Mouse (Mus musculus) liver, embryonic 16.5 days (tissue): Measurements from ENCODE around the gene Olfr983. TPM values are rescaled to one million over a fixed set of nuclear protein-coding genes. Genes with fewer than 3 reads are reported as not detected.

Experiments used
- ATAC-seq: fragments of 200-750 bp; cut with Nextera tagmentation; 2 replicates; pipeline ENCODE4 v1.8.0; 2017; ENCODE audit warnings: low read depth, mild to moderate bottlenecking, moderate number of reproducible peaks, moderate library complexity
- H3K27ac ChIP-seq: fragments of 300-500 bp; sonication (generic); 2 replicates; pipeline ENCODE4 v1.5.1; 2014; ENCODE audit warnings: mild to moderate bottlenecking, low read length
- H3K27me3 ChIP-seq: fragments of 300-500 bp; sonication (generic); 2 replicates; pipeline ENCODE4 v1.6.1; 2014; ENCODE audit warnings: low read depth, low read length, mixed read lengths; ENCODE audit not compliant: control insufficient read depth, insufficient read depth
- H3K36me3 ChIP-seq: fragments of 300-500 bp; sonication (generic); 2 replicates; pipeline ENCODE4 v1.6.1; 2014; ENCODE audit warnings: mild to moderate bottlenecking; ENCODE audit not compliant: control insufficient read depth, insufficient read depth
- H3K4me1 ChIP-seq: fragments of 300-500 bp; sonication (generic); 2 replicates; pipeline ENCODE4 v1.6.1; 2014; ENCODE audit warnings: low read depth, low read length, mixed read lengths; ENCODE audit not compliant: control insufficient read depth
- H3K4me2 ChIP-seq: fragments of 300-500 bp; sonication (generic); 2 replicates; pipeline ENCODE4 v1.6.1; 2014; ENCODE audit warnings: low read depth, low read length, mixed read lengths
- H3K4me3 ChIP-seq: fragments of 300-500 bp; sonication (generic); 2 replicates; pipeline ENCODE4 v1.5.1; 2014; ENCODE audit warnings: low read depth, mild to moderate bottlenecking, low read length
- H3K9ac ChIP-seq: fragments of 300-500 bp; sonication (generic); 2 replicates; pipeline ENCODE4 v1.6.1; 2014; ENCODE audit warnings: low read depth, low read length
- H3K9me3 ChIP-seq: fragments of 300-500 bp; sonication (generic); replicated peaks from 2 replicates; pipeline ENCODE4 v1.6.1; 2016; ENCODE audit warnings: low read length; ENCODE audit not compliant: control insufficient read depth
- WGBS: fragments of 180-500 bp; shearing (Covaris S2); extraction: QIAGEN DNeasy Blood & Tissue Kit; methylation state at CpG from one replicate; pipeline ENCODE4 v1.1.7; 2014; ENCODE audit not compliant: insufficient replicate concordance; 5-methylcytosine and 5-hydroxymethylcytosine counted together
- polyA plus RNA-seq: library from polyadenylated mRNA; unstranded; fragments of >200 nt; fragmentation: Nextera tagmentation; extraction: Ambion mirVana; gene quantifications from 2 replicates; pipeline ENCODE4 v1.2.1, GENCODE M21; 2015

Olfr983 gene
- polyA plus RNA-seq = not detected in 2 replicates

DNA sequence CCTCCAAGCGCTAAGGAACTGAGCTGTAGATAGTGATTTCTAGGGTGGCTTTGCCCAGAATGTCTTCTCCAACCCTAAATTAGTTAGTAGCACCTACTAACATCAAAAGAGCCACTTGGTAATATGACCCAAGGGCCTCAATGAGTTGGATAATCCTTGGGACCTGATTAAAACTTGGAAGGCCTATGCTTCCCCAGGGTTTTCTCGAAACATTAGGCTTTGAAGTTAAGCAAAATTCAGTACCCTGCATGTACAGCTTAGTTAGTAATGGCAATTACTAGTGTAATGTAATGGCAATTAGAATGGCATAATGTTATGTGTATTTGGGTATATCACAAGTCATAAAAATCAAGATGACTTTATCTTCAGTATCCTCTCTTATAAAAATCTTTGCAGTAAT, at the start of gene Olfr983:
Gene Olfr983, minus strand, starts transcription at position 101 of the 400 bp plus-strand sequence.
- no peak within 1 kb of the TSS for H3K4me3 ChIP-seq
- ATAC-seq = no peak
- H3K9ac ChIP-seq = no peak within 1 kb of the TSS
- WGBS = 65% methylated on average over 2 of the region's 2 CpGs
- H3K27me3 ChIP-seq = no peaks in the 10 kb centered on the region
- no peak within 1 kb of the TSS for H3K27ac ChIP-seq
- no peaks in the 10 kb centered on the region for H3K9me3 ChIP-seq
- no peaks in the 10 kb centered on the region for H3K4me1 ChIP-seq
- H3K4me2 ChIP-seq = no peak within 1 kb of the TSS
- H3K36me3 ChIP-seq = no peaks in the 10 kb centered on the region

DNA sequence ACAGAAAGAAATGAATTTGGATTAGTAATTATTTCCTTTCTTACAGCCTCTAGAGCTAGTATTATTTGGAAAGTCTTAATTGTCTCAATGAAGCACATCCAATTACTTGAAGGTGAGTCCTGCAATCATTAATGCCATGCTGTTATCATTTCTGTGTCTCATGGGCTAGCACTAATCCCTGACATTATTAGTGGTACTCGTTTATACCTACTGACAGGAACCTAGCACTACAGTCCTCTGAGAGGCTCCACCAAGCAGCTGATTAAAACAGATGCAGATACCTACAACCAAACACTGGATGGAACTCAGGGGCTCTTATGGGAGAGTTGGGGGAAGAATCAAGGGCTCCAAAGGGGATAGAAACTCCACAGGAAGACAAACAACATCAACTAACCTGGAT, 48.1 kb upstream of the Olfr983 start:
- no peaks in the 10 kb centered on the region for H3K4me1 ChIP-seq
- no peaks in the 10 kb centered on the region for H3K9me3 ChIP-seq
- H3K27me3 ChIP-seq = no peaks in the 10 kb centered on the region
- no peak overlapping the region for H3K4me2 ChIP-seq
- H3K27ac ChIP-seq = no peak overlapping the region
- no peak overlapping the region for H3K4me3 ChIP-seq
- WGBS = 25% methylated on average over 1 of the region's 1 CpGs
- H3K9ac ChIP-seq = no peak overlapping the region
- ATAC-seq = no peak
- H3K36me3 ChIP-seq = no peaks in the 10 kb centered on the region

DNA sequence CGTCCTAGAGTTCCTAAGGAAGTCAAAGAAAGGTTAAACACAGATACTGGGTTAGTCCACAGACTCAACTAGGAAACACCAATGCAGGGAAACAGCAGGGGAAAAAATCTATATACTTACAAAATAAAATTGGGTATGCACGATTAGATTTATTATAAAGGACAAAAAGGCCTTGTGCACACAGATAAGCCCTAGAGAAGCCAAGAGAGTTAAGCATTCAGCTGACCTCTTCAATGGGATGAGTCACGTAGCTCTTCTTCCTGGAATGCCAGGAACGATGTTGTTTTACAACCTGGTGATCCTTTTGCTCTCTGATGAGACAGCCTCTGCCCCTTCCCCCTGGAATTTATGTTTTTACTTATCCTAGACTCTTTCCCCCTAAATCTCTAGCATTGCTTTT, 46.1 kb upstream of the Olfr983 start:
- no peak overlapping the region for H3K9ac ChIP-seq
- 44% methylated on average over 4 of the region's 4 CpGs for WGBS
- no peaks in the 10 kb centered on the region for H3K4me1 ChIP-seq
- H3K4me3 ChIP-seq = no peak overlapping the region
- no peaks in the 10 kb centered on the region for H3K9me3 ChIP-seq
- H3K27me3 ChIP-seq = no peaks in the 10 kb centered on the region
- no peaks in the 10 kb centered on the region for H3K36me3 ChIP-seq
- no peak overlapping the region for H3K4me2 ChIP-seq
- no peak for ATAC-seq
- no peak overlapping the region for H3K27ac ChIP-seq

DNA sequence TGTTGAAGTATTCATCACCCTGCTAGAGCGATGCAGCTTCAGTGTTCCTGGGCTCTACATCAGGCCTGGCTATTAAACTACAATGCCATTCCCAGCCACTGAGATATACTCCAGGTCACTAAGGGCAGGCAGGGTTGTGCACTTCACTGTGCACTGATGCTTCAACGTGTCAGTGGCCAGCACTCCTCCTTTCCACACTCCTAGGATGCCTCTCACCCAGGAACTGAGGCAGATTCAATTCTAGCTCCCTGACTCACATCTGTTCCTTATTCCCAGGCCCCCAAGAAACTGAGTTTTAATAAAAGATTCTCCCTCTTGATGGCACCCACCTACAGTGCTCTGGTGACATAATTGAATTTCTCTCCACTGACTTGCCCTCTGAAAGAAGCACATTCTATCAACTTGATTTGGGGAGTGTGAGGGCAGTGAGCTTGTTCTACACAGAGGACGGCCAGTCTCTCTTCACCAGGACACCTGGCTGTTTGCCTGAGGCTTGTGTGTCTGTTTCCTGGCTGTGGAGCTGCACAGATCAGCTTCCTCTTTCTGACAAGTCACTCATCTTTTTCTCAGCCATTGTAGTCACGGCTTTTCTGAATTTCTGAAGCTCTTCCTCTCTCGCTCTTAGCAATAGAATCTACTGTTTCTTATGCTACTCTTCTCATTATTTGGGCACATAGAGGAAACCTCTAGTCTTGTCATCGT, 43.7 kb upstream of the Olfr983 start:
- Histone ChIP-seq H3K27me3 (no peaks in the 10 kb centered on the region), H3K4me1 (no peaks in the 10 kb centered on the region), H3K36me3 (no peaks in the 10 kb centered on the region), H3K27ac (no peak overlapping the region), H3K9ac (no peak overlapping the region), H3K4me2 (no peak overlapping the region), H3K9me3 (no peaks in the 10 kb centered on the region), H3K4me3 (no peak overlapping the region)
- WGBS = 38% methylated on average over 6 of the region's 6 CpGs
- ATAC-seq = no peak

DNA sequence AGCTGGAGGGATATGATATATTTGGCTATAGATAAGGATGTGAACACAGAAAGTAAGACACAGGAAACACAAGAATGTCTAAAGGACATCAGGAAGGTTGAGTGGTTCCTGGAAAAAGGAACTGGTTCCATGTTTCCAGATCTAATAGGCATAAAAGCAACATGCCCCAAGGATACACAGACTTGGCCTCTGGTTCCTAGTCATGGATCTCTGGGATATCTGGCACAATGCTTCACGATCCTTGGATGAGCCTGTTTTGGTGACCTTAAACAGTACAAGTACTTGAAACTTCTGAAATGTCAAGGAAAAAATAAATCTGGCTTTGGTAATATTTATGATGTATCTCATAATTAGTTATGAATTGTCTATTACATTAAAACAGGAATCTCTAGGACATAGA, 37.2 kb upstream of the Olfr983 start:
- no peaks in the 10 kb centered on the region for H3K36me3 ChIP-seq
- H3K9ac ChIP-seq = no peak overlapping the region
- no peaks in the 10 kb centered on the region for H3K27me3 ChIP-seq
- ATAC-seq = no peak
- 58% methylated on average over 1 of the region's 1 CpGs for WGBS
- H3K4me2 ChIP-seq = no peak overlapping the region
- no peak overlapping the region for H3K4me3 ChIP-seq
- no peaks in the 10 kb centered on the region for H3K9me3 ChIP-seq
- no peak overlapping the region for H3K27ac ChIP-seq
- no peaks in the 10 kb centered on the region for H3K4me1 ChIP-seq

DNA sequence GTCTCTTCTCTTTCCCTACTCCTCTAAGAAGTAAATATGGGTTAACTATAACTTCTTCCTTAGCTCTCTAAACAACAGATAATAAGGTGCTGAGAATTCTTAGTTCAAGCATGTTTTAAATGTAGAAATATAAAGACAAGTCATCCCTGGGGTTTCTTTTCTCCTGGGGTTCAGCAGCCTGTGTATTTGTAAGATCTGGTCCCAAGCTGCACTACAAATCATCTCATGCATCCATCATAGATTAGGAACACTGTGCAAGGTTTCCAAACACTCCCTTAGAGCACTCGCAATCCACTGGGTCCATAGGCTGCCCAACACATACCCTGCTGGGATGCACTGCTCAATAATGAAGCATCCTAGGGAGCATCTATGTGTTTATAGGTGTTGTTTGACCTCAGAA, 36.7 kb upstream of the Olfr983 start, which contains the start of gene Olfr985:
Gene Olfr985, minus strand, starts transcription at position 101 of the 400 bp plus-strand sequence.
- Histone ChIP-seq H3K27ac (no peak within 1 kb of the TSS), H3K36me3 (no peaks in the 10 kb centered on the region), H3K9ac (no peak within 1 kb of the TSS), H3K4me3 (no peak within 1 kb of the TSS), H3K27me3 (no peaks in the 10 kb centered on the region), H3K4me2 (no peak within 1 kb of the TSS), H3K9me3 (no peaks in the 10 kb centered on the region), H3K4me1 (no peaks in the 10 kb centered on the region)
- ATAC-seq = no peak
- WGBS = 48% methylated on average over 1 of the region's 1 CpGs

DNA sequence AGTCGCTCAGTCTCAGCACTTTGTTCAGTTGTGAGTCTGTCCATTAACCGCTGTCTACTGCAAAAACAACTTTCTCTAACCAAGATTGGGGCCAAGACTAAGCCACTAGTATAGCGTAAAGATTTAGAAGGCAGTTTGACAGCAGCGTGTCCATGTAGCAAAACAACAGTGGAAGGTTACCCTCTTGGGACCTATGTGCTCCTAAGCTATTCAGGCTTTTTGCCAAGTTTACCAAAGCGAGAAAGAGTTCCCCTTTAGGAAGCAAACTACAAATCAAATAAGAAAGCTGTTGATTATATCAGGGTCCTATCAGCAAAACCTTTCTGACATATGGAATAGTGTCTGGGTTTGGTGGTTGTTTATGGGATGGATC, 23.9 kb upstream of the Olfr983 start:
- H3K36me3 ChIP-seq = no peaks in the 10 kb centered on the region
- no peaks in the 10 kb centered on the region for H3K4me1 ChIP-seq
- 57% methylated on average over 5 of the region's 5 CpGs for WGBS
- H3K27ac ChIP-seq = no peak overlapping the region
- no peak overlapping the region for H3K4me2 ChIP-seq
- ATAC-seq = no peak
- H3K4me3 ChIP-seq = no peak overlapping the region
- H3K27me3 ChIP-seq = no peaks in the 10 kb centered on the region
- H3K9ac ChIP-seq = no peak overlapping the region
- no peaks in the 10 kb centered on the region for H3K9me3 ChIP-seq

DNA sequence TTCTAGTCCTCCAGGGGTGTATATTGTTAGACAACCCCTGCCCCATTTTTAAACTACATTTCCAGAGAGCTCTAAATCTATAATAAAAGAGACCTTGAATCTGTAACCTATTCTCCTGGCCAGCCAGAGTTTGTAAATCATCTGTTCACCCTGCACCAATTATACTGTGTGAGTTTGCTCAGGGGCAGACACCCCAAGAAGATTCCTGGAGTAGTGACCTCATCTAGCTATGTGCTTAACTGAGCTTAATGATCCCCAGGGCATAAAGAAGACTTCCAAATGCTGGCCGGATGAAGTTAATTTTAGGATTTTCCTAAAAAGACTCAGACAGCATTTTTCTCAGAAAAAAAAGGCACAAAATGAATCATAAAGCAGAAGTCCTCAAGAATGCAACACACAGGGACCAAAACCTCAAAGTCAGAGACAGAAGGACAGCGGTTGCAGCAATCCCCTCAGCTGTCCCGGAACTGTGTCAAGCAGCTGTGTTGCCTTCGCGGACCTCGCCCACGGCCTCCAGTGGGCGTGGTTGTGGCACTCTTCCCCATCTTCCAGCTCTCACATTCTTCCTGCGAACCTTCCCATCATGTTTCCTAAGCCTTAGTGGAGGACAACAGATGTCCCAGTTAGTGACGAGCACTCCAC, 23.4 kb upstream of the Olfr983 start:
- H3K4me3 ChIP-seq = no peak overlapping the region
- no peaks in the 10 kb centered on the region for H3K27me3 ChIP-seq
- H3K4me1 ChIP-seq = no peaks in the 10 kb centered on the region
- no peak overlapping the region for H3K27ac ChIP-seq
- no peak for ATAC-seq
- H3K4me2 ChIP-seq = no peak overlapping the region
- H3K9ac ChIP-seq = no peak overlapping the region
- H3K9me3 ChIP-seq = no peaks in the 10 kb centered on the region
- WGBS = 37% methylated on average over 10 of the region's 10 CpGs
- H3K36me3 ChIP-seq = no peaks in the 10 kb centered on the region

DNA sequence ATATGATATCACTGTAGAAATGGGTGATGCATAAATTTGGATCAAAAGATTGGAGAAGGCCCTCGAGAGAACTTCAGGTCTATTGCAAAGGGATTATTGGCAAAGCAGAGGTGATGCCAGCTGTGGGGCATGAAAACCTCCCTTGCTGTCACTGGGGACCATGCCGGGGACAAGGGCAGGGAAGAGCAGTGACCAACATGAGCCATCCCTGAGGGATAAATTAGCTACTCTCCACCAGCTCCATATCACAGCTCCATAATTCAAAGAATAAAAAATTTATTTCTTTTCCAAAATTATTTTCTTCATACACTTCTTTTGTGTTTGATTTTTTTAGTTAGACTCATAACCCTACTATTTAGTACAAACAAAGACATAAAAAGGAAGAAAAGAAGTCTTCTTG, 20.7 kb upstream of the Olfr983 start, which contains the start of gene Olfr984:
Gene Olfr984, minus strand, starts transcription at position 101 of the 400 bp plus-strand sequence.
- Histone ChIP-seq H3K4me2 (no peak within 1 kb of the TSS), H3K27ac (no peak within 1 kb of the TSS), H3K27me3 (no peaks in the 10 kb centered on the region), H3K4me3 (no peak within 1 kb of the TSS), H3K36me3 (no peaks in the 10 kb centered on the region), H3K9ac (no peak within 1 kb of the TSS), H3K4me1 (no peaks in the 10 kb centered on the region), H3K9me3 (no peaks in the 10 kb centered on the region)
- no peak for ATAC-seq
- WGBS = 52% methylated on average over 2 of the region's 2 CpGs
